Mouse (Mus musculus) cerebellum, postnatal 14 days (tissue): ENCODE data around the gene Il34.

Experiments used
- DNase-seq, 2 experiments: peaks; one replicate each; pipeline ENCODE4 v3.0.0; 2021; ENCODE audit warnings: mixed read lengths in 2 of 2

Gene Il34

GRCm38 (mm10) chr8:110776335-110776734 lies 29.4 kb downstream of the Il34 start:
- no peak for DNase-seq

- DNase-seq, result no peak
Observed at GRCm38 (mm10) chr8:110775721-110776120, 30.0 kb downstream of the Il34 start.

- peak in 1 of 2 experiments; percentile 17 for DNase-seq
Observed at GRCm38 (mm10) chr8:110775316-110775715, 30.4 kb downstream of the Il34 start.

GRCm38 (mm10) chr8:110774725-110775124 lies 31.0 kb downstream of the Il34 start:
- no peak for DNase-seq

GRCm38 (mm10) chr8:110774047-110774446 lies 31.7 kb downstream of the Il34 start:
- DNase-seq, result no peak

- DNase-seq, result no peak
Observed at GRCm38 (mm10) chr8:110772452-110772851, 33.3 kb downstream of the Il34 start.

- DNase-seq, result peak; percentile 50 to 69
Observed at GRCm38 (mm10) chr8:110767261-110767660, 38.5 kb downstream of the Il34 start.

GRCm38 (mm10) chr8:110764671-110765070 lies 41.1 kb downstream of the Il34 start:
- DNase-seq, result peak in 1 of 2 experiments; percentile 27

GRCm38 (mm10) chr8:110761988-110762387 lies 43.7 kb downstream of the Il34 start:
- DNase-seq, result no peak

- no peak for DNase-seq
Observed at GRCm38 (mm10) chr8:110761185-110761584, 44.5 kb downstream of the Il34 start.

- no peak for DNase-seq
Observed at GRCm38 (mm10) chr8:110760280-110760940, 45.3 kb downstream of the Il34 start.

GRCm38 (mm10) chr8:110756196-110756595 lies 49.5 kb downstream of the Il34 start:
- DNase-seq, result no peak

GRCm38 (mm10) chr8:110755511-110756170 lies 50.1 kb downstream of the Il34 start:
- DNase-seq, result no peak

- no peak for DNase-seq
Observed at GRCm38 (mm10) chr8:110754713-110755112, 51.0 kb downstream of the Il34 start.

GRCm38 (mm10) chr8:110751490-110751889 lies 54.2 kb downstream of the Il34 start:
- DNase-seq, result no peak

- no peak for DNase-seq
Observed at GRCm38 (mm10) chr8:110750269-110750668, 55.5 kb downstream of the Il34 start.

GRCm38 (mm10) chr8:110749500-110750170 lies 56.1 kb downstream of the Il34 start:
- peak; percentile 78 to 86 for DNase-seq

- DNase-seq, result no peak
Observed at GRCm38 (mm10) chr8:110746661-110747060, 59.1 kb downstream of the Il34 start.

- no peak for DNase-seq
Observed at GRCm38 (mm10) chr8:110745162-110745561, 60.6 kb downstream of the Il34 start.

- DNase-seq, result peak in 1 of 2 experiments; percentile 18
Observed at GRCm38 (mm10) chr8:110742452-110742818, 63.3 kb downstream of the Il34 start.

GRCm38 (mm10) chr8:110741816-110742451 lies 63.8 kb downstream of the Il34 start:
- DNase-seq, result peak; percentile 44 to 65

GRCm38 (mm10) chr8:110740629-110741175 lies 65.0 kb downstream of the Il34 start:
- DNase-seq, result peak in 1 of 2 experiments; percentile 50

- peak in 1 of 2 experiments; percentile 45 for DNase-seq
Observed at GRCm38 (mm10) chr8:110738591-110739195, 67.0 kb downstream of the Il34 start.
